Comparison of ENCODE assay signal across 9 mouse cellular contexts in the genomic region with DNA sequence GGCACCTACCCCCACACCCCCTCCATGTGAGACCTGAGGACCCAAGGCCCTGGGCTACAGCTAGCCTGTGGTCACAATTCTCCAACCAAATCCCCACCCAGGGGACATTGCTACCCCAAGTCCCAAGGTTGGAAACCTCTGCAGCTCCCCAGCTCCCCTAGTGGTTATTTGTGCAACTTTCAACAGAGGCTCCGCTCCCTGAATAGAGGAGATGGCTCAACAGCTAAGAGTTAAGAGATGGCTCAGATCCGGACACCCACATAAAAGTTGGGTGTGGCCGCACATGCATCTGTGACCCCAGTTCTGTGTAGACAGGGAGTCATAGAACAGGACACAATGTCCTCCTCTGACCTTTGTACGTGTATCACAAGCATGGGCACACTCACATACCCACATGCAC. TPM values are rescaled to one million over a fixed set of nuclear protein-coding genes. Genes with fewer than 3 reads are reported as not detected.
DNase-seq lines count a peak whose midpoint lies in the region; ATAC-seq and TF ChIP-seq lines count a peak whose summit lies in the region.
"Had no signal": no experiment of that assay in that cellular context is flagged by ENCODE, and none has a peak within 500 bp of the region (broad histone marks: within the 10 kb centered on the region; RNA-seq: fewer than 3 reads in every experiment).

No protein-coding gene starts in this region.

- no peak for TF ChIP-seq POLR2A in thymus, adult 2 months (IDR thresholded peaks at IDR 0.05; ENCODE audit: control insufficient read depth, extremely low read depth, insufficient read depth, low read length, poor library complexity)

- DNase-seq in heart, adult 11 months, result peak; percentile 93
- DNase-seq in heart, embryonic 10.5 days (ENCODE audit: low spot score), result no peak
- peak; percentile 33 for DNase-seq in thymus, adult 2 months
- no peak for DNase-seq in thymus, adult 18-20 months
- DNase-seq in right cerebral cortex, postnatal 4 days, result no peak
- DNase-seq in kidney, adult 8-10 months, result no peak
- DNase-seq in right cerebral cortex, postnatal 14 days, result no peak
- DNase-seq: layer of hippocampus, postnatal 36 days had no signal

- H3K9ac ChIP-seq in liver, embryonic 12.5 days, result no peak overlapping the region

- 81% methylated on average over 4 of the region's 4 CpGs for WGBS in heart, embryonic 10.5 days
- 87% methylated on average over 4 of the region's 4 CpGs for WGBS in thymus, adult 2 months
- 66% methylated on average over 4 of the region's 4 CpGs for WGBS in liver, embryonic 12.5 days (ENCODE audit: insufficient replicate concordance)

- peak overlapping the region; percentile 26; the same call in 1 of the 2 replicates for H3K4me2 ChIP-seq in liver, embryonic 12.5 days

- H3K36me3 ChIP-seq in heart, embryonic 10.5 days, result no peaks in the 10 kb centered on the region
- H3K36me3 ChIP-seq in thymus, adult 2 months (ENCODE audit: control insufficient read depth, insufficient read depth, low read length), result no peaks in the 10 kb centered on the region
- peaks cover 7% of the 10 kb centered on the region; the same call in 1 of the 2 replicates for H3K36me3 ChIP-seq in liver, embryonic 12.5 days

- no peaks in the 10 kb centered on the region for H3K9me3 ChIP-seq in heart, embryonic 10.5 days
- H3K9me3 ChIP-seq in liver, embryonic 12.5 days (replicated peaks), result no peaks in the 10 kb centered on the region

- ATAC-seq in liver, embryonic 12.5 days, result peak; percentile 59

- no peak overlapping the region for H3K4me3 ChIP-seq in heart, embryonic 10.5 days
- H3K4me3 ChIP-seq in thymus, adult 2 months (ENCODE audit: control insufficient read depth, insufficient read depth, low read length), result no peak overlapping the region
- no peak overlapping the region for H3K4me3 ChIP-seq in liver, embryonic 12.5 days

- peak; percentile 66; the same call in 1 of the 2 replicates for TF ChIP-seq CTCF in thymus, adult 2 months (IDR thresholded peaks at IDR 0.05; ENCODE audit: borderline replicate concordance, control insufficient read depth, extremely low read depth, insufficient read depth, low read length, poor library complexity)

- peaks cover 74% of the 10 kb centered on the region for H3K4me1 ChIP-seq in heart, embryonic 10.5 days
- H3K4me1 ChIP-seq in thymus, adult 2 months (replicated peaks; ENCODE audit: control insufficient read depth, insufficient read depth, low read length), result peaks cover 20% of the 10 kb centered on the region
- H3K4me1 ChIP-seq in liver, embryonic 12.5 days, result peaks cover 96% of the 10 kb centered on the region

- H3K27ac ChIP-seq in heart, embryonic 10.5 days, result no peak overlapping the region
- H3K27ac ChIP-seq in thymus, adult 2 months (ENCODE audit: control insufficient read depth, insufficient read depth, low read length), result no peak overlapping the region
- peak overlapping the region; percentile 37; the same call in 1 of the 2 replicates for H3K27ac ChIP-seq in liver, embryonic 12.5 days

- H3K27me3 ChIP-seq in heart, embryonic 10.5 days (ENCODE audit: insufficient read depth, poor library complexity, severe bottlenecking), result no peaks in the 10 kb centered on the region
- no peaks in the 10 kb centered on the region for H3K27me3 ChIP-seq in thymus, adult 2 months (ENCODE audit: control insufficient read depth, insufficient read depth, low read length)
- no peaks in the 10 kb centered on the region for H3K27me3 ChIP-seq in liver, embryonic 12.5 days (replicated peaks)

RNA-seq across cellular contexts. Expression of gene Stk24, which starts 33.8 kb away (rescaled TPM):
- polyA plus RNA-seq in heart, embryonic 10.5 days (2016; fragmentation: Nextera tagmentation; extraction: Ambion mirVana), result 37.9 and 39.8 TPM in 2 replicates
- polyA plus RNA-seq in thymus, adult 2 months (2012; rRNA removed), result 54.9 and 57.1 TPM in 2 replicates
- polyA plus RNA-seq in liver, embryonic 12.5 days (2016; fragmentation: Nextera tagmentation; extraction: Ambion mirVana), result 56.8 and 62.0 TPM in 2 replicates

Comparison
In these comparisons a context has a peak if more than half of its experiments do, and no peak if none do; other contexts are left out.
1. DNase-seq: peak in heart, adult 11 months (single experiment) and thymus, adult 2 months (single experiment); none in heart, embryonic 10.5 days (single experiment), thymus, adult 18-20 months (0 of 2), right cerebral cortex, postnatal 4 days (single experiment), kidney, adult 8-10 months (0 of 2) and right cerebral cortex, postnatal 14 days (single experiment).